In genomic region chr6:72520904-72521303, GRCm38 (mm10) we compare ENCODE assay signal across 21 mouse cellular contexts. TPM values are rescaled to one million over a fixed set of nuclear protein-coding genes. Genes with fewer than 3 reads are reported as not detected.
DNase-seq lines count a peak whose midpoint lies in the region; ATAC-seq lines count a peak whose summit lies in the region.
"Had no signal": no experiment of that assay in that cellular context is flagged by ENCODE, and none has a peak within 500 bp of the region (broad histone marks: within the 10 kb centered on the region; RNA-seq: fewer than 3 reads in every experiment).

No protein-coding gene starts in this region.

- H3K9ac ChIP-seq in heart, embryonic 11.5 days (ENCODE audit: low read depth, low read length), result no peak overlapping the region
- no peak overlapping the region for H3K9ac ChIP-seq in forebrain, embryonic 14.5 days (ENCODE audit: low read length)
- no peak overlapping the region for H3K9ac ChIP-seq in hindbrain, embryonic 15.5 days
- no peak overlapping the region; the same call in 1 of the 2 replicates for H3K9ac ChIP-seq in midbrain, embryonic 16.5 days (ENCODE audit: low read depth, low read length)
- H3K9ac ChIP-seq: intestine, embryonic 15.5 days; limb, embryonic 12.5 days; liver, embryonic 15.5 days had no signal

- peak; percentile 90 for DNase-seq in heart, adult 11 months
- DNase-seq in forebrain, embryonic 14.5 days (ENCODE audit: low spot score), result no peak
- DNase-seq in frontal cortex, postnatal 14 days (ENCODE audit: low spot score in 2 of 2), result no peak
- DNase-seq in lung, postnatal 36 days, result no peak
- no peak for DNase-seq in layer of hippocampus, postnatal 14 days (ENCODE audit: low spot score in 2 of 2)
- DNase-seq: adrenal gland, postnatal 25 days; cerebellum, adult 8-10 months; embryo, embryonic 11 days; heart, adult 18-20 months; heart, postnatal 10 days; kidney, postnatal 14 days; lung, postnatal 14 days; thymus, postnatal 36 days had no signal

- H3K4me1 ChIP-seq in heart, embryonic 11.5 days (ENCODE audit: control insufficient read depth, insufficient read depth, low read length), result peaks cover 9% of the 10 kb centered on the region; the same call in 1 of the 2 replicates
- H3K4me1 ChIP-seq in forebrain, embryonic 14.5 days (ENCODE audit: control insufficient read depth, insufficient read depth, low read length), result peaks cover 20% of the 10 kb centered on the region
- H3K4me1 ChIP-seq in hindbrain, embryonic 15.5 days (replicated peaks), result peaks cover 32% of the 10 kb centered on the region
- H3K4me1 ChIP-seq in midbrain, embryonic 16.5 days (ENCODE audit: control insufficient read depth, insufficient read depth, low read length), result peaks cover 29% of the 10 kb centered on the region
- H3K4me1 ChIP-seq: liver, embryonic 15.5 days had no signal

- H3K9me3 ChIP-seq in heart, embryonic 11.5 days (replicated peaks; ENCODE audit: control insufficient read depth, low read length), result no peaks in the 10 kb centered on the region
- no peaks in the 10 kb centered on the region for H3K9me3 ChIP-seq in forebrain, embryonic 14.5 days (replicated peaks; ENCODE audit: control insufficient read depth, low read length)
- H3K9me3 ChIP-seq in hindbrain, embryonic 15.5 days, result no peaks in the 10 kb centered on the region
- H3K9me3 ChIP-seq in midbrain, embryonic 16.5 days (replicated peaks; ENCODE audit: control insufficient read depth, low read length, poor library complexity, severe bottlenecking), result no peaks in the 10 kb centered on the region
- H3K9me3 ChIP-seq: intestine, embryonic 15.5 days; limb, embryonic 12.5 days; liver, embryonic 15.5 days had no signal

- no peak overlapping the region for H3K27ac ChIP-seq in heart, embryonic 11.5 days (ENCODE audit: low read depth, low read length)
- H3K27ac ChIP-seq in forebrain, embryonic 14.5 days (ENCODE audit: low read depth, low read length), result peak overlapping the region; percentile 94
- H3K27ac ChIP-seq in hindbrain, embryonic 15.5 days (replicated peaks), result peak overlapping the region; percentile 92
- H3K27ac ChIP-seq in midbrain, embryonic 16.5 days (ENCODE audit: low read length), result peak overlapping the region; percentile 95
- H3K27ac ChIP-seq: limb, embryonic 12.5 days; liver, embryonic 15.5 days; stomach, postnatal 0 days had no signal

- ATAC-seq in heart, embryonic 11.5 days (replicated peaks; ENCODE audit: insufficient number of reproducible peaks, low FRiP score, low TSS enrichment), result no peak
- ATAC-seq in forebrain, embryonic 14.5 days, result no peak
- no peak for ATAC-seq in hindbrain, embryonic 15.5 days (ENCODE audit: low FRiP score, low read depth)
- ATAC-seq in midbrain, embryonic 16.5 days, result no peak
- ATAC-seq: activated CD4-positive, CD25-positive, alpha-beta regulatory T cell, adult 4 months; intestine, embryonic 15.5 days had no signal

- H3K27me3 ChIP-seq in heart, embryonic 11.5 days (ENCODE audit: control insufficient read depth, insufficient read depth, low read length), result no peaks in the 10 kb centered on the region
- H3K27me3 ChIP-seq in forebrain, embryonic 14.5 days (replicated peaks; ENCODE audit: control insufficient read depth, insufficient read depth, low read length), result no peaks in the 10 kb centered on the region
- no peaks in the 10 kb centered on the region for H3K27me3 ChIP-seq in hindbrain, embryonic 15.5 days
- no peaks in the 10 kb centered on the region for H3K27me3 ChIP-seq in midbrain, embryonic 16.5 days (ENCODE audit: control insufficient read depth, insufficient read depth, low read depth, low read length)
- H3K27me3 ChIP-seq: intestine, embryonic 15.5 days; limb, embryonic 12.5 days; liver, embryonic 15.5 days had no signal

- no peak overlapping the region for H3K4me2 ChIP-seq in heart, embryonic 11.5 days
- no peak overlapping the region for H3K4me2 ChIP-seq in forebrain, embryonic 14.5 days (ENCODE audit: low read length)
- no peak overlapping the region for H3K4me2 ChIP-seq in hindbrain, embryonic 15.5 days
- no peak overlapping the region for H3K4me2 ChIP-seq in midbrain, embryonic 16.5 days (ENCODE audit: low read length)
- H3K4me2 ChIP-seq: limb, embryonic 12.5 days; liver, embryonic 15.5 days had no signal

- 84% methylated on average over 5 of the region's 5 CpGs for WGBS in heart, embryonic 11.5 days (ENCODE audit: insufficient replicate concordance)
- WGBS in forebrain, embryonic 14.5 days, result 94% methylated on average over 5 of the region's 5 CpGs
- WGBS in hindbrain, embryonic 15.5 days, result 94% methylated on average over 5 of the region's 5 CpGs
- WGBS in midbrain, embryonic 16.5 days, result 89% methylated on average over 5 of the region's 5 CpGs

- H3K4me3 ChIP-seq in heart, embryonic 11.5 days (ENCODE audit: low read depth, low read length), result no peak overlapping the region
- H3K4me3 ChIP-seq in forebrain, embryonic 14.5 days (ENCODE audit: low read depth, low read length), result no peak overlapping the region
- no peak overlapping the region for H3K4me3 ChIP-seq in hindbrain, embryonic 15.5 days
- H3K4me3 ChIP-seq in midbrain, embryonic 16.5 days (ENCODE audit: low read depth, low read length), result no peak overlapping the region
- H3K4me3 ChIP-seq: intestine, embryonic 15.5 days; limb, embryonic 12.5 days; liver, embryonic 15.5 days had no signal

- no peaks in the 10 kb centered on the region for H3K36me3 ChIP-seq in heart, embryonic 11.5 days (ENCODE audit: control insufficient read depth, insufficient read depth, low read length)
- no peaks in the 10 kb centered on the region for H3K36me3 ChIP-seq in forebrain, embryonic 14.5 days (ENCODE audit: control insufficient read depth, insufficient read depth, low read length)
- no peaks in the 10 kb centered on the region for H3K36me3 ChIP-seq in hindbrain, embryonic 15.5 days
- H3K36me3 ChIP-seq in midbrain, embryonic 16.5 days (ENCODE audit: control insufficient read depth, insufficient read depth, low read length), result no peaks in the 10 kb centered on the region
- H3K36me3 ChIP-seq: intestine, embryonic 15.5 days; limb, embryonic 12.5 days; liver, embryonic 15.5 days had no signal

RNA-seq across cellular contexts. Expression of gene Sh2d6, which starts 0.6 kb away (rescaled TPM):
- polyA plus RNA-seq in heart, embryonic 11.5 days (2014; fragmentation: Nextera tagmentation; extraction: Ambion mirVana), result not detected in 2 replicates
- 0.60 TPM in 1 of 2 replicates, not detected in the other for polyA plus RNA-seq in forebrain, embryonic 14.5 days (2014; fragmentation: Nextera tagmentation; extraction: Ambion mirVana)
- polyA plus RNA-seq in hindbrain, embryonic 15.5 days (2015; fragmentation: Nextera tagmentation; extraction: Ambion mirVana), result 0.26 and 0.63 TPM in 2 replicates
- polyA plus RNA-seq in midbrain, embryonic 16.5 days (2015; fragmentation: Nextera tagmentation; extraction: Ambion mirVana), result 0.65 and 0.84 TPM in 2 replicates
- under 1 TPM; 0.41 to 0.83 TPM for total RNA-seq in layer of hippocampus, postnatal 14 days (2021)
- polyA plus RNA-seq: activated CD4-positive, CD25-positive, alpha-beta regulatory T cell, adult 4 months; liver, embryonic 15.5 days had no signal

RNA-seq across cellular contexts. Expression of gene Capg, which starts 23.3 kb away (rescaled TPM):
- polyA plus RNA-seq in heart, embryonic 11.5 days (2014; fragmentation: Nextera tagmentation; extraction: Ambion mirVana), result 22.7 and 25.9 TPM in 2 replicates
- polyA plus RNA-seq in forebrain, embryonic 14.5 days (2014; fragmentation: Nextera tagmentation; extraction: Ambion mirVana), result 6.0 and 6.3 TPM in 2 replicates
- 8.0 and 9.3 TPM in 2 replicates for polyA plus RNA-seq in hindbrain, embryonic 15.5 days (2015; fragmentation: Nextera tagmentation; extraction: Ambion mirVana)
- 5.9 and 6.8 TPM in 2 replicates for polyA plus RNA-seq in midbrain, embryonic 16.5 days (2015; fragmentation: Nextera tagmentation; extraction: Ambion mirVana)
- 1 to 10 TPM; 3.0 to 3.6 TPM for total RNA-seq in layer of hippocampus, postnatal 14 days (2021)
